Mouse (Mus musculus): ENCODE results near the gene Mrc2. TPM values are rescaled to one million over a fixed set of nuclear protein-coding genes. Genes with fewer than 3 reads are reported as not detected.

Gene Mrc2
- total and polyA plus RNA-seq, 3 experiments, result not detected

DNA sequence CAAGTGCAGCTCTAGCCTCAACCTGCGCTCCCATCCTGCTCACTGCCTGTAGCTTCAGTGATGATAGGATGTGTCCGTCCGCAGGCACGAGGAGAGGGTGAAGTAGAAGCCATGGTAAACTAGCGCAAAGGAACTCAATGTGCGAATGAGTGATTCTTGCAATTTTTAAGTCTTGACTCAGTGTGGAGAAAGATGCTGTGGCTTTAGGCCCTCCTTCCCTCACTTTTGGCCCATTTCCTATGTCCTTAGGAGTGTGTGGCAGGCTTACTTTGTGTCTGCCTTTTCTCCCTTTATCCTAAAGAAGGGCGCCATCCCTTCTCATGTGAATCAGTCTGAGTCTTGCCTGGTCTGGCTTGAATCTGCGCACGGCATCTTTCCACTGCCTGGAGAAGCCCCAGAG, 9.4 kb upstream of the Mrc2 start:
- Histone ChIP-seq H3K4me1 (ENCODE audit: control insufficient read depth in 1 of 2, insufficient read depth in 2 of 2, low read length in 2 of 2) (no peaks in the 10 kb centered on the region), H3K36me3 (ENCODE audit: control insufficient read depth in 1 of 2, insufficient read depth in 2 of 2, low read length in 2 of 2) (no peaks in the 10 kb centered on the region), H3K9ac (ENCODE audit: control insufficient read depth, low read depth, low read length, poor library complexity, severe bottlenecking) (no peak overlapping the region), H3K27ac (ENCODE audit: control insufficient read depth, low read depth, low read length) (no peak overlapping the region), H3K9me3 (replicated peaks; ENCODE audit: insufficient read depth, low read length) (no peaks in the 10 kb centered on the region), H3K4me3 (ENCODE audit: control insufficient read depth in 1 of 2, insufficient read depth in 1 of 2, low read depth in 2 of 2, low read length in 2 of 2) (no peak overlapping the region), H3K27me3 (ENCODE audit: control insufficient read depth in 1 of 2, insufficient read depth in 2 of 2, low read length in 2 of 2) (no peaks in the 10 kb centered on the region), H3K79me2 (ENCODE audit: control insufficient read depth, insufficient read depth, low read length, poor library complexity) (no peaks in the 10 kb centered on the region)
- TF ChIP-seq USF1 (IDR thresholded peaks at IDR 0.05; ENCODE audit: low read depth, low read length), result no peak
- no peak for TF ChIP-seq MYC (IDR thresholded peaks at IDR 0.05; ENCODE audit: low read depth, low read length)
- no peak for TF ChIP-seq EP300 (IDR thresholded peaks at IDR 0.05; ENCODE audit: low read depth in 1 of 2, low read length in 2 of 2)
- TF ChIP-seq ZC3H11A (IDR thresholded peaks at IDR 0.05; ENCODE audit: low read depth, low read length), result no peak
- no peak for TF ChIP-seq GABPA (IDR thresholded peaks at IDR 0.05; ENCODE audit: low read depth, low read length)
- no peak for TF ChIP-seq NELFE (IDR thresholded peaks at IDR 0.05; ENCODE audit: low read depth, low read length)
- TF ChIP-seq JUND (IDR thresholded peaks at IDR 0.05; ENCODE audit: low read depth, low read length), result no peak
- no peak for TF ChIP-seq MXI1 (IDR thresholded peaks at IDR 0.05; ENCODE audit: low read depth, low read length)
- TF ChIP-seq MEF2A (IDR thresholded peaks at IDR 0.05; ENCODE audit: extremely low read depth, insufficient replicate concordance, low read depth, low read length, poor library complexity, severe bottlenecking), result no peak
- TF ChIP-seq CTCF (IDR thresholded peaks at IDR 0.05 in 2 of 3, conservative IDR thresholded peaks at IDR 0.05 in 1 of 3; ENCODE audit: control insufficient read depth in 1 of 3, insufficient read depth in 1 of 3, low read depth in 2 of 3, low read length in 3 of 3, poor library complexity in 1 of 3, severe bottlenecking in 1 of 3), result no peak
- no peak for TF ChIP-seq GATA1 (IDR thresholded peaks at IDR 0.05; ENCODE audit: low read depth, low read length)
- DNase-seq (ENCODE audit: low read depth, low spot score), result no peak

DNA sequence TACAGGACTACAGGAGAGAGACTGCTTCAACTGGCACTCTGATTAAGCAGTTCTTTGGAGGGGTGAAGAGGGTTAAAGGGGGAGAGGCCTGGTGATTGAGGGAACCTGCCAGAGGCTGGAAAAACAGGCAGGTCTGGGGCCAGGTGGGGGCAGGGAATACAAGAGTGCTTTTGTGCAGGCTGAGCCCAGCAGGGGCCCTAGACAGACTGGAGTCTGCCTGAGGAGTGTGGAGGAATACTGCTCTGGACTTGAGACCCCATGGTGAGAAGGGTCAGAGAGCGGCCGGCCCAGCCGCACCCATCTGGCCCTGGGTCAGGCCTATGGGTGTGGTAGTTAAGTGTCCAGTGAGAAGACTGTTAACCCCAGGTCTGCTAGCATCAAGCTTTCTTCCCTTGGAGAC, 6.7 kb upstream of the Mrc2 start:
- H3K79me2 ChIP-seq (ENCODE audit: control insufficient read depth, insufficient read depth, low read length, poor library complexity), result no peaks in the 10 kb centered on the region
- H3K27ac ChIP-seq (ENCODE audit: control insufficient read depth, low read depth, low read length), result no peak overlapping the region
- no peaks in the 10 kb centered on the region for H3K9me3 ChIP-seq (replicated peaks; ENCODE audit: insufficient read depth, low read length)
- TF ChIP-seq GABPA (IDR thresholded peaks at IDR 0.05; ENCODE audit: low read depth, low read length) (no peak), MAX (IDR thresholded peaks at IDR 0.05; ENCODE audit: low read length) (no peak), MAFK (IDR thresholded peaks at IDR 0.05; ENCODE audit: borderline replicate concordance, low read depth, low read length) (no peak), TBP (IDR thresholded peaks at IDR 0.05; ENCODE audit: low read depth, low read length) (no peak), CHD1 (IDR thresholded peaks at IDR 0.05; ENCODE audit: low read depth, low read length) (no peak), SIN3A (IDR thresholded peaks at IDR 0.05; ENCODE audit: low read length) (no peak), EP300 (IDR thresholded peaks at IDR 0.05; ENCODE audit: low read depth in 1 of 2, low read length in 2 of 2) (no peak), POLR2AphosphoS5 (IDR thresholded peaks at IDR 0.05; ENCODE audit: borderline replicate concordance, low read depth, low read length) (no peak), KAT2A (conservative IDR thresholded peaks at IDR 0.05; ENCODE audit: low read depth, low read length) (no peak), ZNF384 (IDR thresholded peaks at IDR 0.05; ENCODE audit: low read depth, low read length) (no peak)
- no peak for DNase-seq (ENCODE audit: low read depth, low spot score)
- H3K27me3 ChIP-seq (ENCODE audit: control insufficient read depth in 1 of 2, insufficient read depth in 2 of 2, low read length in 2 of 2), result no peaks in the 10 kb centered on the region
- H3K4me3 ChIP-seq (ENCODE audit: control insufficient read depth in 1 of 2, insufficient read depth in 1 of 2, low read depth in 2 of 2, low read length in 2 of 2), result no peak overlapping the region
- no peak overlapping the region for H3K9ac ChIP-seq (ENCODE audit: control insufficient read depth, low read depth, low read length, poor library complexity, severe bottlenecking)
- no peaks in the 10 kb centered on the region for H3K4me1 ChIP-seq (ENCODE audit: control insufficient read depth in 1 of 2, insufficient read depth in 2 of 2, low read length in 2 of 2)
- H3K36me3 ChIP-seq (ENCODE audit: control insufficient read depth in 1 of 2, insufficient read depth in 2 of 2, low read length in 2 of 2), result no peaks in the 10 kb centered on the region
